Mouse (Mus musculus): ENCODE measurements around the gene Nfe2.
"Not testable (repeated sequence)": the region's sequence is repeated elsewhere in the genome, so short reads cannot be mapped to it uniquely, and the experiment has no call there.

Nfe2 gene

GRCm38 (mm10) chr15:103250195-103250740, 7.9 kb downstream of the Nfe2 start:
- no peak for DNase-seq (ENCODE audit: low spot score)

- DNase-seq (ENCODE audit: low spot score), result not testable (repeated sequence)
Observed at GRCm38 (mm10) chr15:103249511-103249910, 8.7 kb downstream of the Nfe2 start.

GRCm38 (mm10) chr15:103248401-103249313, 9.5 kb downstream of the Nfe2 start:
- DNase-seq (ENCODE audit: low spot score), result no peak

- no peak for DNase-seq (ENCODE audit: low spot score)
Observed at GRCm38 (mm10) chr15:103247782-103248400, 10.3 kb downstream of the Nfe2 start.

- no peak for DNase-seq (ENCODE audit: low spot score)
Observed at GRCm38 (mm10) chr15:103247078-103247781, 11.0 kb downstream of the Nfe2 start.

GRCm38 (mm10) chr15:103245616-103246015, 12.6 kb downstream of the Nfe2 start:
- DNase-seq (ENCODE audit: low spot score), result no peak

- DNase-seq (ENCODE audit: low spot score), result no peak
Observed at GRCm38 (mm10) chr15:103242885-103243284, 15.3 kb downstream of the Nfe2 start.

- not testable (repeated sequence) for DNase-seq (ENCODE audit: low spot score)
Observed at GRCm38 (mm10) chr15:103241071-103242018, 16.9 kb downstream of the Nfe2 start.

GRCm38 (mm10) chr15:103240160-103241028, 17.8 kb downstream of the Nfe2 start, which contains the start of gene Hnrnpa1:
Gene Hnrnpa1, plus strand, starts transcription at chr15:103240432.
- DNase-seq (ENCODE audit: low spot score), result peak; percentile 83

GRCm38 (mm10) chr15:103239685-103240159, 18.5 kb downstream of the Nfe2 start, which contains the start of gene Cbx5:
Gene Cbx5, minus strand, starts transcription at chr15:103239816.
- peak; percentile 98 for DNase-seq (ENCODE audit: low spot score)

- peak; percentile 88 for DNase-seq (ENCODE audit: low spot score)
Observed at GRCm38 (mm10) chr15:103239130-103239684, 19.0 kb downstream of the Nfe2 start.

GRCm38 (mm10) chr15:103237295-103237694, 20.9 kb downstream of the Nfe2 start:
- no peak for DNase-seq (ENCODE audit: low spot score)

- no peak for DNase-seq (ENCODE audit: low spot score)
Observed at GRCm38 (mm10) chr15:103233119-103233518, 25.1 kb downstream of the Nfe2 start.

GRCm38 (mm10) chr15:103228904-103229303, 29.3 kb downstream of the Nfe2 start:
- no peak for DNase-seq (ENCODE audit: low spot score)

GRCm38 (mm10) chr15:103227572-103227971, 30.6 kb downstream of the Nfe2 start:
- DNase-seq (ENCODE audit: low spot score), result no peak

- no peak for DNase-seq (ENCODE audit: low spot score)
Observed at GRCm38 (mm10) chr15:103227022-103227421, 31.2 kb downstream of the Nfe2 start.

- no peak for DNase-seq (ENCODE audit: low spot score)
Observed at GRCm38 (mm10) chr15:103224161-103224560, 34.0 kb downstream of the Nfe2 start.

- DNase-seq (ENCODE audit: low spot score), result no peak
Observed at GRCm38 (mm10) chr15:103221386-103221785, 36.8 kb downstream of the Nfe2 start.

- DNase-seq (ENCODE audit: low spot score), result no peak
Observed at GRCm38 (mm10) chr15:103220785-103221184, 37.4 kb downstream of the Nfe2 start.

Measured in layer of hippocampus, adult 9-10 months (tissue).